Mouse (Mus musculus): ENCODE data around the gene Xpo1.
"Not testable (repeated sequence)": the region's sequence is repeated elsewhere in the genome, so short reads cannot be mapped to it uniquely, and the experiment has no call there.

Xpo1 gene

GRCm38 (mm10) chr11:23255427-23256193 lies at the start of gene Xpo1:
TSS of gene Xpo1 (plus strand) at chr11:23256041.
- peak; percentile 100 for DNase-seq (ENCODE audit: low read depth in 2 of 2, low spot score in 2 of 2)

DNA sequence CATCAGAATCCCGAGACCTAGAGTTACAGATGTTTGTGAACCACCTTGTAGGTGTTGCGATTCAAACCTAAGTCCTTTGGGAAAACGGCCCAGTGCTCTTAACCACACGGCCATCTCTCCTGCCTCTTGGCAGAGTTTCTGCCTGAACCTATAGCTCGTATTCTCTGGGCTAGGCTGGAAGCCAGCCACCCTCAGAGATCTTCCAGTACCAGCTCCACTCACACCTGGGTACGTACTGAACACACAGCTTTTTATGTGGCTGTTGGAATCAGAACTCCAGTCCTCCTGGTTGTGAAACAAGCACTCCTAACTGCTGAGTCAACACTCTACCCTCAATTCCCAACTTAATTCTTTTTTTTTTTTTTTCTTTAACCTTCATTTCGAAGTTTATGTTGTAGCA lies 46.1 kb upstream of the Xpo1 start:
- no peak for DNase-seq (ENCODE audit: low read depth in 2 of 2, low spot score in 2 of 2)

DNA sequence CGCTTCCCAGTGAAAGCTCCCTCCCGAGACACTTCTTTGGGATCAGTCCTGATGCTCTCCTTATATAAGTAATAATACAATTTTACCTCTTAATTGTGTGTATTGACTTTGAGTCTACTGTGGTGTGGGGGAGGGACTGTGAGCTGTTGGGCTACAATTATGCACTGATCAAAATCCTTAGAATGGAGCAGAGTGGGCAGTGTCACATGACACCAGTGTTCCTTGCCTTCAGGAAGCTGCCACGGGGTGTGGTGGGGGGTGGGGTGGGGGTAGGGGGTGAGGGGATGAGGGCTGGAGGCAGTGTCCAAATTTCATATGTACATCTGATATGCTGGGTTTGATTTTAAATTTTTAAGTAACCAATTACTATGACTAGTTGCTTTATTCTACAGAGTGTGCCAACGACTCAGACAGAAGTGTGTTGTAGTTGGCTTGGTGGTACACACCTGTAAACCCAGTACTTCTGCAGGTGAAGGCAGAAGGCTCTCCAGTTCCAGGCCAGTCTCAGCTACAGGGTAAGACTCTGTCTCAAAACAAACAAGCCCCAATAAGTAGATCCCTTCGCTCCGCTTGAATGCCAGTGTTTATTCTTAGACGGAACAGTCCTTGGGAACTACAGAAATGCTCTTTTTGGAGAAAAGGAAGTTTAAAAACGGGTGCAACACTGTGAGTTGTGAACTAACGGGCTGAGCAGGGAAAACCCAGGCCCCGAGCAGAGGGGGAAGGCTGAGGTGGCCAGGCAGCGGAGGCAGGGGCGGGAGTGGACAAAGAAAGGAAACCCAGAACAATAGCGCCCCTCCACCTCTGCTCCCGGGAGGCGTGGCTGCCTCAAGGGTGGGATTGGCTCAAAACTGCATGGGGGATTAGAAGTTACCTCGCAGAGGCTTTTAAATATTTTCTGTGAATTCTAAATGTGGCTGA lies 45.0 kb upstream of the Xpo1 start:
- DNase-seq (ENCODE audit: low read depth in 2 of 2, low spot score in 2 of 2), result no peak

- no peak for DNase-seq (ENCODE audit: low read depth in 2 of 2, low spot score in 2 of 2)
Observed at GRCm38 (mm10) chr11:23217430-23217829, 38.4 kb upstream of the Xpo1 start.

- DNase-seq (ENCODE audit: low read depth in 2 of 2, low spot score in 2 of 2), result no peak
Observed at GRCm38 (mm10) chr11:23236015-23236414, 19.8 kb upstream of the Xpo1 start.

DNA sequence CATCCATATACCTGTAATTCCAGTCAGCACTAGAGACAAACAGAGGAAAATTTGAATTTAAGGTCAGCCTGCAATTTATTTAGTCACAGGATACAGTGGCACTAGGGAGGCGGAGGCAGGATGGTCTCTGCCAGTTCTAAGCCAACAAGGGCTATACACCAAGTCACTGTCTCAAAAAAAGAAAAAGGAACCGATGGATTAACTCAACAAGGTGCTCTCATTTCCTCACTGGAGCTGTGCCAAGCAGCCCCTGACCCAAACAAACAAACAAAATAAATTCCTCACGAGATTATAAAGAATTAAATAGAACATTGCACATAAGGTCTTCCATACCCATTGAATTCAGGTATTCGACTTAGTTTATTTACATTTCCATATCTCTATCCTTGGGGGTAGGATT lies 1.9 kb upstream of the Xpo1 start:
- DNase-seq (ENCODE audit: low read depth in 2 of 2, low spot score in 2 of 2), result no peak

- DNase-seq (ENCODE audit: low read depth in 2 of 2, low spot score in 2 of 2), result no peak
Observed at GRCm38 (mm10) chr11:23254548-23254947, 1.3 kb upstream of the Xpo1 start.

- DNase-seq (ENCODE audit: low read depth in 2 of 2, low spot score in 2 of 2), result no peak
Observed at GRCm38 (mm10) chr11:23255053-23255426, 801 bp upstream of the Xpo1 start.

- no peak for DNase-seq (ENCODE audit: low read depth in 2 of 2, low spot score in 2 of 2)
Observed at GRCm38 (mm10) chr11:23256194-23256802, 457 bp downstream of the Xpo1 start.

- peak; percentile 82 to 85 for DNase-seq (ENCODE audit: low read depth in 2 of 2, low spot score in 2 of 2)
Observed at GRCm38 (mm10) chr11:23256803-23257704, 1.2 kb downstream of the Xpo1 start.

GRCm38 (mm10) chr11:23259073-23259472 lies 3.2 kb downstream of the Xpo1 start:
- no peak for DNase-seq (ENCODE audit: low read depth in 2 of 2, low spot score in 2 of 2)

DNA sequence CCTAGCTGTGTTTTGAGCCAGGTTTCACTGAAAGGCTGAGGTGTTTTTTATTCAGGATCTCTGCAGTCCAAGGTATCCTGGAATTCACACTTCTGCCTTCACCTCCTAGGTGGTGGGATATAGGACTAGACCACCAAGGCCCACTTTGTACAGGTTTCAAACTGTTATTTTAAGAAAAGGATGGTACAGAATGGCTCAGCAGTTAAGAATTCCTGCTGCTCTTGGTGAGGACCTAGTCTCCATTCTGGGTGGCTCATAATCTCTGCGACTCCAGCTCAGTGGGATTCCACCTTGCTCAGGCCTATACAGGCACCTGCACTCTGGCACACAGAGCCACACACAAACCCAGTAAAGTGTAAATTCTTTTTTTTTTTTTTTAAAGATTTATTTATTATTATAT lies 3.6 kb downstream of the Xpo1 start:
- DNase-seq (ENCODE audit: low read depth in 2 of 2, low spot score in 2 of 2), result no peak

DNA sequence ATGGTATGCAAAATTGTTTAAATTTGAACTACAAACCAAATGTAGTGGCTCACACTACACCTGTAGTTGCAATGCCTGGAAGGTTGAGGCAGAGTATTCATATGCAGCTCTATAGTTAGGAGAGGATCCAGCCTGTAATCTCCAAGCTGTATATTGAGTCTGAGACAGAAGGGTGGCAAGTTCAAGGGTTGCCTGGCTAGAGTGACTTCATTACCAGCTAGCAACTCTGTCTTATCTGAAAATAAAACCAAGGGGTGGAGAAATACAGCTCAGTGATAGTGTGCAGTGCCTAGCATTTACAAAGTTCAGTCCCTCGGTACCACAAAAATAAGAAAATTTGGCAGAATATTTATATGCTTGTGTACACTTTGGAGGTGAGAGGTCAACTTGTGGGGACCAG lies 4.3 kb downstream of the Xpo1 start:
- no peak for DNase-seq (ENCODE audit: low read depth in 2 of 2, low spot score in 2 of 2)

- peak; percentile 14 to 24 for DNase-seq (ENCODE audit: low read depth in 2 of 2, low spot score in 2 of 2)
Observed at GRCm38 (mm10) chr11:23261490-23261889, 5.6 kb downstream of the Xpo1 start.

DNA sequence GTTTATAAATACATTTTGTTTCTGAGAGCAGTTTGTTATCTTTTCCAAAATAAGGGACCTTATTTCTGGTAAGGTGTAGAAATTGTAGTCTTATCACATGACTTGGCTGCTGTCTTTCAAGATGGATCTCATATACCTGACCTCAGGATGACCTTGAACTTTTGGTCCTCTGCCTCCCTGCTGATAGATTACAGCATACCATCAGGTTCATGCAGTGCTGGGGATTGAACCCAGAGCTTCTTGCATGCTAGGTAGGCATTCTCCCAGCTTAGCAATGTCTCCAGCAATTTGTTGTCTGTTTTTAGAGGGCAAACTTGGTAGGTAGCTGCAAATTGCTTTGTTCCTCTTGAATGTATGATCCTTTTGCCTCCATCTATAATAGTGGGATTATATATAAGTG lies 9.1 kb downstream of the Xpo1 start:
- DNase-seq (ENCODE audit: low read depth in 2 of 2, low spot score in 2 of 2), result no peak

DNA sequence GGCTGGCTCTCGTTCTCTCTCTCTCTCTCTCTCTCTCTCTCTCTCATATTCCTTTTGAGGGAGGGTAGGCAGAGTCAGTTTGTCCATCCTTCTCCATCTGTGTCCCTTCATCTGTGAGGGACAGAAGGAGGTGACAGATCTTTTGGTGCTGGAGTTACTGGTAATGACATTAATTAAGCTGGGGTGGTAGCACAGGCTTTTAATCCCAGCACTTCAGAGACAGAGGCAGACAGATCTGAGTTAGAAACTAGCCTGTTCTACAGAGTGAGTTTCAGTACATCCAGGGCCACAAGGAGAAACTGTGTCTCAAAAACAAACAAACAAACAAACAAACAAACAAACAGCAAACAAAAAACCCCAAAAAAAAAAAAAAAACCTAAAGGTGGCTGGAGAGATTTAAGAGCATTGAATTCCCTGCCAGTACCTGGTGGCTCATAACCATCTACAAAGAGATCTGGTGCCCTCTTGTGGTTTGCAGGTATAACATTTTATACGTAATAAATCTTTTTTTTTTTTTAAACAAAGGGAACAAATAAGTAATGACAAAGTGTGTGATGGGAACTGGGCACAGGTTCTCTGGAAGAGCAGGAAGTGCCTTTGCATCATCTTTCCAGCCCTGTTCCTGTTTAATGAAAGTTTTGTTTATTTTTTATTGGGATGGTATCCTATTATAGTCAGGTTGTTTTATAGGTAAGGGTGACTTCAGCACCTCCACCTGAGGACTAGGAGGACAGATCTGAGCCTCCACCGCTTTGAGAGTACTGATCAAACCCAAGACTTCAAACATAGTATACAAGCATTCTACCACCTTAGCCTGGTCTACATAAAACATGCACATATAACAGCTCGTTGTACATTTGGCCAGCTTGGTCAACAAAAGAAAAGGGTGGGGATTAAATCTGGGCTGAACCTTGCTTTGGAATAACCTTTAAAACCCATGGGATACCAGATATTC lies 16.2 kb downstream of the Xpo1 start:
- peak; percentile 18 to 52 for DNase-seq (ENCODE audit: low read depth in 2 of 2, low spot score in 2 of 2)

- DNase-seq (ENCODE audit: low read depth in 2 of 2, low spot score in 2 of 2), result no peak
Observed at GRCm38 (mm10) chr11:23275780-23276179, 19.9 kb downstream of the Xpo1 start.

GRCm38 (mm10) chr11:23284469-23284868 lies 28.6 kb downstream of the Xpo1 start:
- no peak for DNase-seq (ENCODE audit: low read depth in 2 of 2, low spot score in 2 of 2)

GRCm38 (mm10) chr11:23288866-23289265 lies 33.0 kb downstream of the Xpo1 start:
- not testable (repeated sequence) for DNase-seq (ENCODE audit: low read depth in 2 of 2, low spot score in 2 of 2)

GRCm38 (mm10) chr11:23297379-23297778 lies 41.5 kb downstream of the Xpo1 start:
- DNase-seq (ENCODE audit: low read depth in 2 of 2, low spot score in 2 of 2), result no peak

All from CD8-positive naive resting alpha-beta T cell, adult 2 months (primary cell).